Mouse (Mus musculus) right cerebral cortex, postnatal 36 days (tissue): Measurements from ENCODE around the gene S1pr4.

Source experiments
- DNase-seq, 2 experiments: peaks; one replicate each; pipeline ENCODE4 v3.0.0; 2022; ENCODE audit warnings: low spot score in 2 of 2, mixed read lengths in 1 of 2

The S1pr4 gene

DNA sequence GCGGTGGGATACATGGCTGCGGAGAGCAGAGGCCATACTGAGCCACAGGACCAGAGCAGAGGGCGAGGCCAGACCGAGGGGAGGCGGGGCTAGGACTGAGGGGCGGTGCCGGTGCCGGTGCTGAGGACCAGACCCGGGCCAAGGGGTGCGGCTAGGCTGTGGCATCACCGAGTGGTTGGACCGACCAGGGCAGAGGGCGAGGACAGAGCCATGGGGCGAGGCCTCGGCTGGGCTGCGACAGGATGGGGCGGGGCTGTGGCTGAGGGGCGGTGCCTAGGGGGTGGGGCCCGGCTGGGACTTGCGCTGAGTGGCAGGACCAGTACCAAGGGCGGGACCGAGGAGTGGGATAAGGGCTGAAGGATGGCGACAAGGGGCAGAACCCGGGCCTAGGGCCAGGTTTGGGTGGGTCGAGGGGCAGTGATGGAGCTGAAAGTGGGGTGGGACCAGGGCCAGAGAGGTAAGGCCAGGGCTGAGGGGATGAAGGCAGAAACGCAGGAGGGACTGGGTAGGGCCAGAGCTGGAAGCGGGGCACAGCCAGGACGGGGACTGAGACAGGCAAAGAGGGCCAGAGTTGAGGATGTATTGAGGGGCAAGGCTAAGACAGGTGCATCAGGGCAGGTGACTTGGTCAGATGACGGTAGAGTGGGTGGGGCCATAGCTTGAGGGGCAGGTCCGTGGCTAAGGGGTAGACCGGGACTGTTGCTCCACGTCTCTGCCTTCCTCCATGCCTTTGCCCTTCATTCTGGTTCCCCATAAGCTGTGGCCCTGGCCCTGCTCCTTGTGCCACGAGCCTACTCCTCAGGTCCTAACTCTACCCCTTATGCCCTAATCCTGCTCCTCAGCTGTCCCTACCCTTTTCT lies 35.3 kb downstream of the S1pr4 start:
- peak; percentile 12 to 17 for DNase-seq

GRCm38 (mm10) chr10:81463531-81463930 lies 36.4 kb downstream of the S1pr4 start:
- peak in 1 of 2 experiments; percentile 1 for DNase-seq

DNA sequence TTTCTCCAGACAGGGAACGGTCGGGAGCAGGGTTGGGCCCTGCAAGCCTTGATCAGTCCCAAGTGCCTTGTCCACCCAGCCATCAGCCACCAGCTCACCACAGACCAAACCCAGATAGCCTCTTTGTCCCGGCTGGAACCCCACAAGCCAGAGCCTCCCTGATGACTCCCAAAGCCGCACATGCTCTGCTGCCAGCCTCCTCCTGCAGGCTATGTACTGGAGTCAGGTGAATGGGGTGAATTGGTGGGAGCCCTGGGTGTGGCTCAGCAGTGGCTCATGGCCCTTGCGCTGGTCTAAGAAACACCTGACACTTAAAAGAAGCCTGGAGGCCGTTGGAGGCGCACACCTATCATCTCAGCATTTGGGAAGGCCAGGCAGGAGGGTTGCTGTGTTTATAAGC lies 37.0 kb downstream of the S1pr4 start:
- peak in 1 of 2 experiments; percentile 0 for DNase-seq

GRCm38 (mm10) chr10:81462415-81462804 lies 37.5 kb downstream of the S1pr4 start:
- peak in 1 of 2 experiments; percentile 1 for DNase-seq

- DNase-seq, result peak in 1 of 2 experiments; percentile 3
These were observed 38.1 kb downstream of the S1pr4 start for GRCm38 (mm10) chr10:81461673-81462414.

GRCm38 (mm10) chr10:81460951-81461350 lies 39.0 kb downstream of the S1pr4 start:
- no peak for DNase-seq

DNA sequence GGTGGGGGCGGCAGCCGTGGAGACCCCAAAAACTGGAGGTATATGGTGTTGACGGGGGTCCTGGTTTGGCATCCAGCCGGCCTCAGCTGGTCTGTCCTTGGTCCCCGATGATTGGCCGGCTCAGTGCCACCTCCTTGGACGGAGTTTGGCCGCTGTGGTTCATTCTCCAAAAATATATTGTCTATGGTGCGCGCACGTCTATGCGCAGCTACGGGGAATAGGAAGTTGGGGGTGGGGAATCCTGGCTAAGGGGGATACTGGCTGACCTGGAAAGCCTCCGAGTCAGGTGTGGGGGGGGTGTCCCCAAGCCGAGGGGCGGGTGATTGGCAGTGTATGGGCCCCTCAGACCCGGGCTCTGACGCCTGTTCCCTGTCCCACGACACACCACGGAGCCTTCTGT lies 39.5 kb downstream of the S1pr4 start:
- DNase-seq, result no peak

DNA sequence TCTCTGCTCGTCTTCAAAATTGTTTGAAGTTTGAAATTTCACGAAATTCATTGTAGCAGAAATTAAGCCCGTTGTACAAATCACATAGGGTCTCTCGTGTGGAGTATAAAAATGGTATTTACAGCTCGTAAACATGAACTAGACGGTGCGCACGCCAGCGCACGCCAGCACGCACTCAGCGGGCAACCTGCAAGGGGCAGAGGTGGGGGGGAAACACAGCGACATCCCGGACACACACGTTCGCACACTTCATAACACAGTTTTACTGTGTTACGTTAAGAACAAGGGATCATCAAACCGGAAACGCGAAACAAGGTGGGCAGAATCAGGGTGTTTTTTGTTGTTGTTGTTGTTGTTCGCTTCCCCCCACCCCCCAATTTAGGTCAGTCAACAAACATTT lies 40.5 kb downstream of the S1pr4 start:
- DNase-seq, result no peak

DNA sequence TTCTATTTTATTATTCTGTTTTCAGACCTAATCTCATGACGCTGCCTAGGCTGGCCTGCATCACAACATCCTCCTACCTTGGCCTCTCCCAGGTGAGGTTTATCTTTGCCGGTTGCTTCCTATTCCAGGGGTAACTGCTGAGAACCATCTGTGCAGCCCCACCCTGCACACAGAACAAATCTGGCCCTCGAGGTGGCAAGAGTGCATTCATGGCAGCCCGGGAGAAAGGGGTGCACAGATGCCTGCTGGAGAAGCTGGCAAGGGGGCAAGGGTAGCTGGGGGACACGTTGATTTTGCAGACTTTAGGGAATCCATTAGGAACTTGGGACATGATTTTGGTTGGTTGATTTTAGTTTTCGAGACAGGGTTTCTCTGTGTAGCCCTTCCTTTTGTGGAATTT lies 41.7 kb downstream of the S1pr4 start:
- DNase-seq, result no peak

DNA sequence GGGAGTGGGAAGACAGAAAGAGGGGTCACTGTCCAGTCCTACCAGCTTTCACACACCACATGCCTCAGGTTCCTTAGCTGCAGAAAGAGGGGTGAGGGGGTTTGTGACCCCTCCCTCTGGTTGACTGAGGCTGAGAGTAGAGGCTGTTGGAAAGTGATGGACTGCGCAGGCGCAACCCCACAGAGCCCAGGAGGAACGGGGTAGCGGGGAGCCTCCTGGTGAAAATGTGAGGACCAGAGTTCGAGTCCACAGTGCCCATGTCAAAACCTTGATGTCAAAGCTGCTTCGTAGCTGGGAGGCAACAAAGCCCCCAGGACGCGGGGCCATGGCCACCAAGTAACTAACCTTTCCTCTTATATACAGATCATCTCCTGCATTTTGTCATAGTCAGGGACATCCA lies 42.3 kb downstream of the S1pr4 start:
- no peak for DNase-seq

GRCm38 (mm10) chr10:81456983-81457563 lies 42.9 kb downstream of the S1pr4 start:
- no peak for DNase-seq

DNA sequence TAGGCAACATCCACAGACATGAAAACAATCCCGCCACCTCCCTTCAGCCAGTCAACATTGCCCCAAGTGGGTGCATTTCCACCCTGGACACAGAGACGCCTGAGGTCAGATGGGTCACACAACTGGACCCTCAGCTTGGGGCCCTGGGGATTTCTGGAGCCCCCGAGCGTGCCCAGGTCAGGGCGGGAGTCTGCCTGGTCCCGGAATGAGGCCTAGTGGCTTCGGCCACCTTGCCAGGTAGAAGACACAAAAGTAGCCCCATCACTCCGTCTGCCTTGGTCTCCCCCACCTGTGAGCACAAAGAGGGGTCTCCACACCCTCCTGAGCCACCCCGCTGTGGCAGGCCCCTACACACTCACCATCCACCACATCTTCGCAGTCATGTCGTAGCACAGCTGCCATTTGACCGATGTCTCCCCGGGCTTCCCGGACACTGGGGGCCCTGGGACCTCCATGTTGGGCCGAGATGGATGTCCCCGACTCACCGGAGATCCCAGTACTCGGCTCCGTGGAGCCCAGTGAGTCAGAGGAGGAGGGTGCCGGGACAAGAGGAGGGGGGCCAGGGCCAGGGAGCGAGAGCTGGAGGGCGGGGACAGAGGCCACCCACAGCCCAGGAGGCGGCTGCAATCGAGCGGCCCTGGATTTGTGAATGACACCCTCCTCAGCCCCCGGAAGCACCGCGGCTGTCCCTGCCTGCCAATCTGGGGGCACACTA lies 44.6 kb downstream of the S1pr4 start, which contains the start of gene Nfic:
Nfic (minus strand) TSS at position 455 of the 715 bp plus-strand sequence.
- no peak for DNase-seq

DNA sequence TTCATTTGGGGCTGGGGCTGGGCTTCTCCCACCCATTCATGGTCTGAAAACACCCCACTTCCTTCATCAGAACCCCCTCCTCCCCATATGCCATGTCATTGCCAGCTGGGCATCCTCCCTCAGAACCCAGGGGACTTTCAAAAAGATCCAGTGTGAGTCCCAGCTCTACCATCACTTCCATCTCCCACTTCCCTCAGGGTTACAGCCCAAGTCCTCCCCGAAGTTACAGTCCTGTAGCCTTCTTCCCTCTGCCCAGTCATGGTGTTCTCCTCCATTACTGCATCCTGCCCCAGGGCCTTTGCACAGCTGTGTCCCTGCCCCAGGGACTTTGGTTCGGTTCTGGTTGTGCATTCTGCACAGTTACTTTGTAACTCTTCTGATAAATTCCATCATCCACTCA lies 45.8 kb downstream of the S1pr4 start:
- DNase-seq, result no peak

DNA sequence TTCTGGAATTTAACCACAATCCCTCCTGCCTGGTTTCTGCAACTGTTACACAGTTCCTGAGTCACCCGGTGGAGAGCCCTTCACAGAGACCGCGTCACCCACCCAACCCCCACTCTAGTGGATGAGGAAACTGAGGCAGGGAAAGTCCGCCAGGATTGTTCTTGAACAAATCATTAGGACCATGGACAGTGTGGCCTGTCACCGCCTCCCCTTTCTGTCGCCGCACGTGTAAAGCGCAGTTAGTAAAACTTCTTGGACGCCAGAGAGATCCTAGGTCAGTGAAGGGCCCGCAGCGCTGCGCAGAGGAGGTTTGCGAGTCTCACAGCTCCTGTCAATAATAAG lies 47.0 kb downstream of the S1pr4 start:
- DNase-seq, result no peak

- DNase-seq, result no peak
These were observed 47.5 kb downstream of the S1pr4 start for GRCm38 (mm10) chr10:81452237-81452946.

DNA sequence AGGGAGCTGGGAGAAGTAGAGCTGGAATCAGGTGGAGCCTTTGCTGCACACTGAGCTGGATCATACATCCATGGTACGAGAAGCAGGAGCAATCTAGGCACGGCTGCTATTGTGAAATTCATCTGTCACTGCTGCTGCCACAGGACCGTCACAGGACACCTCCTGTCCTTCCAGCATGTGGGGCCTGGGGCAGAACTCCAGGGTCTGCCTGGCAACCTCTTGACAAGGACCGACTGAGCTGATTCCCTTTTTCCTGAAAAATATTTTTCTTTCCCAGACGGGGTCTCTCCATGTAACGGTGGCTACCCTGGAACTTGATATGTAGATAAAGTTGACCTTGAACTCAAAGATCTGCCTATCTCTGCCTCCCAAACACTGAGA lies 48.6 kb downstream of the S1pr4 start:
- DNase-seq, result no peak

- DNase-seq, result no peak
These were observed 49.1 kb downstream of the S1pr4 start for GRCm38 (mm10) chr10:81450641-81451364.

GRCm38 (mm10) chr10:81450140-81450539 lies 49.8 kb downstream of the S1pr4 start:
- DNase-seq, result peak in 1 of 2 experiments; percentile 70
